In the genomic region with DNA sequence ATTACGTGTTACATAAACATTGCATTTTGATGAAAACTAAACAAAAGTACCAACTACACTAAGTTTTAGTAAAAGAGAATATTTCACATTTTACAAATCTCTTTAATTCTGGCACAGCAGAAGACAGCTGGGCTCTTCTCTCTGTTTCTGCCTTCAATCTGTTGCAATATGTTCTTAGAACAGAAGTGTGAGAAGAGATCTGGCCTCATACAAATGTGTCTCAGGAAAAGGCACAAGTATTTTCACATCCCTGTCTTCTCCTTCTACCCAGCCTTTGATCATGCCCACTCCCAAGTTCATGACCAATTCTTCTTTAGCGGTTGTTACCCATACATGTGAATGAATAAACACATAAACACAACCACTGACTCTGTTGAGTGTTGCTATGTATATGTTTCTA, we compare ENCODE assay signal across 40 mouse cellular contexts. TPM values are rescaled to one million over a fixed set of nuclear protein-coding genes. Genes with fewer than 3 reads are reported as not detected.
A peak's percentile ranks its signal among the peaks of the same experiment; 100 is the strongest.
DNase-seq lines count a peak whose midpoint lies in the region; ATAC-seq lines count a peak whose summit lies in the region.
"Had no signal": no experiment of that assay in that cellular context is flagged by ENCODE, and none has a peak within 500 bp of the region (broad histone marks: within the 10 kb centered on the region; RNA-seq: fewer than 3 reads in every experiment).

No protein-coding gene starts in this region.

- H3K27ac ChIP-seq in forebrain, embryonic 16.5 days (ENCODE audit: low read length) = peak overlapping the region; percentile 65
- H3K27ac ChIP-seq in forebrain, embryonic 11.5 days (ENCODE audit: low read depth, low read length) = no peak overlapping the region
- H3K27ac ChIP-seq: gastrocnemius, adult 2 months; heart, embryonic 13.5 days; intestine, embryonic 15.5 days; kidney, postnatal 0 days; liver, embryonic 12.5 days; macrophage; midbrain, embryonic 13.5 days; neural tube, embryonic 13.5 days had no signal

- H3K4me1 ChIP-seq in forebrain, embryonic 16.5 days (replicated peaks; ENCODE audit: control insufficient read depth, insufficient read depth, low read length) = peaks cover 11% of the 10 kb centered on the region; the same call in 1 of the 2 replicates
- H3K4me1 ChIP-seq in forebrain, embryonic 11.5 days (replicated peaks; ENCODE audit: control insufficient read depth, insufficient read depth, low read length) = no peaks in the 10 kb centered on the region
- H3K4me1 ChIP-seq: heart, embryonic 13.5 days; intestine, embryonic 15.5 days; liver, embryonic 12.5 days; midbrain, embryonic 13.5 days; neural tube, embryonic 13.5 days had no signal

- WGBS in forebrain, embryonic 16.5 days = 75% methylated on average over 2 of the region's 2 CpGs
- WGBS in forebrain, embryonic 11.5 days = 84% methylated on average over 2 of the region's 2 CpGs

- no peak overlapping the region for H3K4me2 ChIP-seq in forebrain, embryonic 16.5 days (ENCODE audit: low read length)
- H3K4me2 ChIP-seq in forebrain, embryonic 11.5 days (ENCODE audit: low read depth, low read length, severe bottlenecking) = no peak overlapping the region
- H3K4me2 ChIP-seq: heart, embryonic 13.5 days; intestine, embryonic 15.5 days; liver, embryonic 12.5 days; midbrain, embryonic 13.5 days; neural tube, embryonic 13.5 days had no signal

- ATAC-seq in forebrain, embryonic 16.5 days = peak; percentile 63; the same call in 1 of the 2 replicates
- ATAC-seq in forebrain, embryonic 11.5 days (replicated peaks; ENCODE audit: low FRiP score) = no peak
- ATAC-seq: forebrain, embryonic 14.5 days; hindbrain, embryonic 16.5 days; intestine, embryonic 15.5 days; liver, embryonic 12.5 days; liver, postnatal 0 days; midbrain, embryonic 13.5 days had no signal

- H3K9me3 ChIP-seq in forebrain, embryonic 16.5 days (ENCODE audit: control insufficient read depth, low read length) = no peaks in the 10 kb centered on the region
- no peaks in the 10 kb centered on the region for H3K9me3 ChIP-seq in forebrain, embryonic 11.5 days (ENCODE audit: control insufficient read depth, low read length)
- H3K9me3 ChIP-seq: G1E; heart, embryonic 13.5 days; intestine, embryonic 15.5 days; liver, embryonic 12.5 days; midbrain, embryonic 13.5 days; neural tube, embryonic 13.5 days had no signal

- H3K27me3 ChIP-seq in forebrain, embryonic 16.5 days (replicated peaks; ENCODE audit: control insufficient read depth, insufficient read depth, low read length) = no peaks in the 10 kb centered on the region
- H3K27me3 ChIP-seq in forebrain, embryonic 11.5 days (ENCODE audit: control insufficient read depth, insufficient read depth, low read length) = no peaks in the 10 kb centered on the region
- H3K27me3 ChIP-seq: heart, embryonic 13.5 days; intestine, embryonic 15.5 days; midbrain, embryonic 13.5 days; neural tube, embryonic 13.5 days had no signal

- H3K36me3 ChIP-seq in forebrain, embryonic 16.5 days (ENCODE audit: control insufficient read depth, insufficient read depth) = no peaks in the 10 kb centered on the region
- no peaks in the 10 kb centered on the region for H3K36me3 ChIP-seq in forebrain, embryonic 11.5 days (ENCODE audit: control insufficient read depth, insufficient read depth, low read length)
- H3K36me3 ChIP-seq: G1E; heart, embryonic 13.5 days; intestine, embryonic 15.5 days; liver, embryonic 12.5 days; midbrain, embryonic 13.5 days; neural tube, embryonic 13.5 days had no signal

- no peak overlapping the region for H3K9ac ChIP-seq in forebrain, embryonic 16.5 days (replicated peaks; ENCODE audit: low read depth, low read length)
- no peak overlapping the region for H3K9ac ChIP-seq in forebrain, embryonic 11.5 days (ENCODE audit: low read length)
- H3K9ac ChIP-seq: heart, embryonic 13.5 days; intestine, embryonic 15.5 days; liver, embryonic 12.5 days; liver, postnatal 0 days; midbrain, embryonic 13.5 days; neural tube, embryonic 13.5 days had no signal

- no peak for DNase-seq in forebrain, embryonic 11.5 days (ENCODE audit: low spot score)
- peak; percentile 54 for DNase-seq in layer of hippocampus, adult 11-12 months (ENCODE audit: low spot score)
- DNase-seq in layer of hippocampus, postnatal 10 days (ENCODE audit: low spot score in 2 of 2) = no peak
- DNase-seq in right cerebral cortex, adult 18-20 months = peak; percentile 38
- no peak for DNase-seq in right cerebral cortex, postnatal 10 days (ENCODE audit: low spot score in 2 of 2)
- DNase-seq in layer of hippocampus, adult 9-11 months = peak; percentile 70
- no peak for DNase-seq in gastrocnemius, postnatal 4 days (ENCODE audit: low spot score in 2 of 2)
- DNase-seq: adrenal gland, postnatal 10 days; cerebellum, adult 11-12 months; cerebellum, adult 9-11 months; gastrocnemius, adult 2 months; gastrocnemius, postnatal 36 days; heart, postnatal 10 days; kidney, adult 8-10 months; kidney, postnatal 4 days; left cerebral cortex, postnatal 4 days; liver, postnatal 0 days; spleen, adult 18-20 months; thymus, adult 18-20 months; thymus, postnatal 36 days had no signal

- no peak overlapping the region for H3K4me3 ChIP-seq in forebrain, embryonic 16.5 days (replicated peaks; ENCODE audit: low read length)
- H3K4me3 ChIP-seq in forebrain, embryonic 11.5 days (ENCODE audit: low read depth, low read length) = no peak overlapping the region
- H3K4me3 ChIP-seq: erythroblast, embryonic 14.5 days; gastrocnemius, adult 2 months; heart, embryonic 13.5 days; intestine, embryonic 15.5 days; liver, embryonic 12.5 days; midbrain, embryonic 13.5 days; neural tube, embryonic 13.5 days had no signal

RNA-seq across cellular contexts. Expression of a gene that starts 12.6 kb away (rescaled TPM):
- polyA plus RNA-seq in forebrain, embryonic 16.5 days (2015; fragmentation: Nextera tagmentation; extraction: Ambion mirVana) = 8.0 and 10.5 TPM in 2 replicates
- polyA plus RNA-seq in forebrain, embryonic 11.5 days (2014; fragmentation: Nextera tagmentation; extraction: Ambion mirVana) = 0.95 and 1.1 TPM in 2 replicates
- 10 to 100 TPM; 27.7 to 34.9 TPM for total RNA-seq in layer of hippocampus, postnatal 10 days (2021)
- 1 to 10 TPM; 3.5 to 4.2 TPM for total RNA-seq in gastrocnemius, postnatal 4 days (2021)
- total RNA-seq: common myeloid progenitor, adult 5-6 weeks; G1E; megakaryocyte-erythroid progenitor cell, adult 5-6 weeks had no signal
- polyA plus RNA-seq: erythroblast, embryonic 14.5 days; G1E; liver, embryonic 12.5 days; macrophage had no signal

RNA-seq across cellular contexts. Expression of a gene that starts 16.3 kb away (rescaled TPM):
- polyA plus RNA-seq in forebrain, embryonic 16.5 days (2015; fragmentation: Nextera tagmentation; extraction: Ambion mirVana) = not detected in 2 replicates
- polyA plus RNA-seq in forebrain, embryonic 11.5 days (2014; fragmentation: Nextera tagmentation; extraction: Ambion mirVana) = not detected in 2 replicates
- total RNA-seq in layer of hippocampus, postnatal 10 days (2021) = under 1 TPM in 1 of 2 experiments, not detected in 1; 0.25 TPM
- total RNA-seq in gastrocnemius, postnatal 4 days (2021) = not detected
- total RNA-seq: adrenal gland, postnatal 10 days; common myeloid progenitor, adult 5-6 weeks; gastrocnemius, adult 2 months; gastrocnemius, postnatal 36 days; heart, adult 8-10 months; heart, postnatal 10 days; left cerebral cortex, postnatal 4 days; megakaryocyte-erythroid progenitor cell, adult 5-6 weeks had no signal
- polyA plus RNA-seq: embryonic facial prominence, embryonic 14.5 days; erythroblast, embryonic 14.5 days; forebrain, embryonic 14.5 days; G1E; heart, embryonic 13.5 days; hindbrain, embryonic 11.5 days; hindbrain, embryonic 16.5 days; intestine, embryonic 15.5 days; kidney, postnatal 0 days; limb, embryonic 14.5 days; liver, embryonic 12.5 days; liver, postnatal 0 days; lung, embryonic 16.5 days; macrophage; midbrain, embryonic 13.5 days; neural tube, embryonic 13.5 days; stomach, embryonic 16.5 days had no signal

RNA-seq across cellular contexts. Expression of a gene that starts 22.7 kb away (rescaled TPM):
- 31.5 and 34.4 TPM in 2 replicates for polyA plus RNA-seq in forebrain, embryonic 16.5 days (2015; fragmentation: Nextera tagmentation; extraction: Ambion mirVana)
- 9.4 and 10.0 TPM in 2 replicates for polyA plus RNA-seq in forebrain, embryonic 11.5 days (2014; fragmentation: Nextera tagmentation; extraction: Ambion mirVana)
- 10 to 100 TPM; 91.2 to 91.6 TPM for total RNA-seq in layer of hippocampus, postnatal 10 days (2021)
- total RNA-seq in gastrocnemius, postnatal 4 days (2021) = 10 to 100 TPM; 14.1 to 15.6 TPM

Comparison
In these comparisons a context has a peak if more than half of its experiments do, and no peak if none do; other contexts are left out.
1. DNase-seq: peak in layer of hippocampus, adult 11-12 months (single experiment), right cerebral cortex, adult 18-20 months (single experiment) and layer of hippocampus, adult 9-11 months (single experiment); none in forebrain, embryonic 11.5 days (single experiment), layer of hippocampus, postnatal 10 days (0 of 2), right cerebral cortex, postnatal 10 days (0 of 2) and gastrocnemius, postnatal 4 days (0 of 2).
2. RNA of a gene that starts 12.6 kb away (total RNA-seq): 27.7 to 34.9 TPM in layer of hippocampus, postnatal 10 days; 3.5 to 4.2 TPM in gastrocnemius, postnatal 4 days; every median in the first group is over 4 times any median in the second.
3. RNA of a gene that starts 22.7 kb away (total RNA-seq): 91.2 to 91.6 TPM in layer of hippocampus, postnatal 10 days; 14.1 to 15.6 TPM in gastrocnemius, postnatal 4 days; every median in the first group is over 4 times any median in the second.